Mouse (Mus musculus) limb, embryonic 11.5 days (tissue): ENCODE results near the gene Nab2. TPM values are rescaled to one million over a fixed set of nuclear protein-coding genes. Genes with fewer than 3 reads are reported as not detected.

Experiments
- ATAC-seq: fragments of 200-750 bp; cut with Nextera tagmentation; 2 replicates; pipeline ENCODE4 v1.8.0; 2017; ENCODE audit warnings: low read depth; ENCODE audit not compliant: insufficient number of reproducible peaks, low FRiP score, low TSS enrichment
- DNase-seq: peaks from one replicate; pipeline ENCODE4 v3.0.0-alpha.2; 2015; ENCODE audit warnings: low spot score
- H3K27ac ChIP-seq: fragments of 300-500 bp; sonication (generic); replicated peaks from 2 replicates; pipeline ENCODE4 v1.5.1; 2014; ENCODE audit warnings: low read depth, mild to moderate bottlenecking, low read length
- H3K27me3 ChIP-seq: fragments of 300-500 bp; sonication (generic); 2 replicates; pipeline ENCODE4 v1.6.1; 2014; ENCODE audit warnings: mild to moderate bottlenecking, low read length, mixed read lengths; ENCODE audit not compliant: control insufficient read depth, insufficient read depth
- H3K36me3 ChIP-seq: fragments of 300-500 bp; sonication (generic); 2 replicates; pipeline ENCODE4 v1.6.1; 2014; ENCODE audit warnings: mild to moderate bottlenecking, low read length, moderate library complexity, mixed read lengths; ENCODE audit not compliant: control insufficient read depth, insufficient read depth
- H3K4me1 ChIP-seq: fragments of 300-500 bp; sonication (generic); 2 replicates; pipeline ENCODE4 v1.6.1; 2014; ENCODE audit warnings: low read length, mixed read lengths; ENCODE audit not compliant: control insufficient read depth, insufficient read depth
- H3K4me2 ChIP-seq: fragments of 300-500 bp; sonication (generic); 2 replicates; pipeline ENCODE4 v1.6.1; 2014; ENCODE audit warnings: low read depth, mild to moderate bottlenecking, moderate library complexity; ENCODE audit not compliant: severe bottlenecking
- H3K4me3 ChIP-seq: fragments of 300-500 bp; sonication (generic); 2 replicates; pipeline ENCODE4 v1.5.1; 2014; ENCODE audit warnings: low read depth, low read length
- H3K9ac ChIP-seq: fragments of 300-500 bp; sonication (generic); 2 replicates; pipeline ENCODE4 v1.6.1; 2014; ENCODE audit warnings: mild to moderate bottlenecking, low read length
- H3K9me3 ChIP-seq: fragments of 300-500 bp; sonication (generic); 2 replicates; pipeline ENCODE4 v1.6.1; 2016; ENCODE audit warnings: low read length; ENCODE audit not compliant: control insufficient read depth
- WGBS: fragments of 180-500 bp; shearing (Covaris S2); extraction: QIAGEN DNeasy Blood & Tissue Kit; methylation state at CpG from one replicate; pipeline ENCODE4 v1.1.7; 2014; 5-methylcytosine and 5-hydroxymethylcytosine counted together
- polyA plus RNA-seq: library from polyadenylated mRNA; unstranded; fragments of >200 nt; fragmentation: Nextera tagmentation; extraction: Ambion mirVana; gene quantifications from 2 replicates; pipeline ENCODE4 v1.2.1, GENCODE M21; 2014

Nab2 gene
- polyA plus RNA-seq, 1 experiment from 2014 or later, result 12.7 TPM

GRCm38 (mm10) chr10:127677591-127678336 is 9.4 kb upstream of the Nab2 start:
- WGBS, result 14% methylated on average over 14 of the region's 14 CpGs
- no peaks in the 10 kb centered on the region for H3K27me3 ChIP-seq
- DNase-seq (peak; percentile 75), ATAC-seq (0 out of 2 replicates have a peak, but pooled peaks have one; percentile 19)
- H3K9me3 ChIP-seq, result no peaks in the 10 kb centered on the region
- H3K4me1 ChIP-seq, result 0 out of 2 replicates have a peak, but pooled peaks cover 3% of the 10 kb centered on the region
- peak overlapping the region; percentile 85 for H3K4me3 ChIP-seq
- H3K36me3 ChIP-seq, result no peaks in the 10 kb centered on the region
- H3K9ac ChIP-seq, result peak overlapping the region; percentile 71
- no peak overlapping the region for H3K27ac ChIP-seq
- H3K4me2 ChIP-seq, result peak overlapping the region; percentile 80

GRCm38 (mm10) chr10:127676691-127677548 is 8.6 kb upstream of the Nab2 start:
- Histone ChIP-seq H3K4me1 (0 out of 2 replicates have a peak, but pooled peaks cover 3% of the 10 kb centered on the region), H3K4me3 (peak overlapping the region; percentile 85), H3K9ac (peak overlapping the region; percentile 71), H3K9me3 (no peaks in the 10 kb centered on the region), H3K27ac (no peak overlapping the region), H3K4me2 (peak overlapping the region; percentile 80), H3K36me3 (no peaks in the 10 kb centered on the region), H3K27me3 (no peaks in the 10 kb centered on the region)
- peak; percentile 94 for DNase-seq
- under 1% methylated on average over 69 of the region's 71 CpGs for WGBS
- ATAC-seq, result peak; percentile 94

- Histone ChIP-seq H3K9me3 (no peaks in the 10 kb centered on the region), H3K4me3 (peak overlapping the region; percentile 85), H3K9ac (peak overlapping the region; percentile 41; the same call in 1 of the 2 replicates), H3K36me3 (no peaks in the 10 kb centered on the region), H3K27ac (0 out of 2 replicates have a peak overlapping the region, but pooled peaks have one; percentile 22), H3K4me2 (peak overlapping the region; percentile 51), H3K27me3 (no peaks in the 10 kb centered on the region), H3K4me1 (0 out of 2 replicates have a peak, but pooled peaks cover 3% of the 10 kb centered on the region)
- ATAC-seq, result no peak
- 53% methylated on average over 5 of the region's 5 CpGs for WGBS
- no peak for DNase-seq
Measured at GRCm38 (mm10) chr10:127675859-127676398, 7.6 kb upstream of the Nab2 start.

DNA sequence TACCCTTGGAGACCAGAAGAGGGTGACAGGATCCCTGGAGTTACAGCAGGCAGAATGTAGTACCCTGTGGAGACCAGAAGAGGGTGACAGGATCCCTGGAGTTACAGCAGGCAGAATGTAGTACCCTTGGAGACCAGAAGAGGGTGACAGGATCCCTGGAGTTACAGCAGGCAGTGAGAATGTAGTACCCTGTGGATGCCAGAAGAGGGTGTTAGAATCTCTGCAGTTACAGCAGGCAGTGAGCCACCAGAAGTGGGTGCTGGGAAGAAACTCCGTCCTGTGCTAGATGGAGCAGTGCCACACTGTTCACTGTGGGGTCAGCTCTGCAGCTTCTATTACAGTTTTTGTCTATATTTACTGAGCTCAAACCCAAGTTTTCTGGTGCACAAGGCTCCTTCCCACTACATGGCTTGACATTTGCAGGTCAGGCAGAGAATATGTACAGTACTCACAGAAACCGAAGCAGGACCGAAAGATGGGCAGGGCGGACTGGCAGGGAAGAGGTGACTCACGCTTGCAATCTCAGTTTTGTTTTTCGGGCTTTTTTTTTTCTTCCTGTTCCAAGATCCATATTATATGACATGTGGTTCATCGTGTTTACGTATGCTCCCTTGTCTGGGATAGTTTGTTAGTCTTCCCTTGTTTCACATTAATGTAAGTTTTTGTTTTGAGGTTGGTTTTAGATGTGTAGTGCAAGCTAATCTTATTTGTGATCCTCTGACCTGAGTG is 6.6 kb upstream of the Nab2 start:
- Histone ChIP-seq H3K4me2 (no peak overlapping the region), H3K36me3 (no peaks in the 10 kb centered on the region), H3K27ac (no peak overlapping the region), H3K4me3 (no peak overlapping the region), H3K9me3 (no peaks in the 10 kb centered on the region), H3K4me1 (0 out of 2 replicates have a peak, but pooled peaks cover 3% of the 10 kb centered on the region), H3K27me3 (no peaks in the 10 kb centered on the region), H3K9ac (no peak overlapping the region)
- WGBS, result 92% methylated on average over 8 of the region's 8 CpGs
- ATAC-seq (no peak), DNase-seq (peak; percentile 77)

DNA sequence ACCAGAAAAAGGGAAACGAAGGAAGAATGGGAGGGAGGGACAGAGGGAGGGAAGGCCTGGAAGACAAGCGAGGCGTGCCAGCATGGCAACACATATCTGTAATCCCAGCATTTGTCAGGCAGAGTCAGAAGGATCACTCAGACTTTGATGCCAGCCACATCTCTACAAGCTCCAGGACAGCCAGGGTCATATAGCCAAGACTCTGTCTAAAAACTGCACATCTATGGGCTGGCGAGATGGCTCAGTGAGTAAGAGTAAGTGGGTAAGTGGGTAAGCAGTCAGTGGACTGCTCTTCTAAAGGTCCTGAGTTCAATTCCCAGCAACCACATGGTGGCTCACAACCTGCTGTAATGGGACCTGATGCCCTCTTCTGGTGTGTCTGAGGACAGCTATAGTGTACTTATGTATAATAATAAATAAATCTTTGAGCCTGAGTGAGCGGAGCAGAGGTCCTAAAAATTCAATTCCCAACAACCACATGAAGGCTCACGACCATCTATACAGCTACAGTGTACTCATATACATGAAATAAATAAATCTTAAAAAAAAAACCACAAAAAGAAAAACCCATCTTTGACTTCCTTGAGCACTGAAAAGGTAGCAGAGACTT is 5.8 kb upstream of the Nab2 start:
- H3K4me3 ChIP-seq, result no peak overlapping the region
- H3K27ac ChIP-seq, result no peak overlapping the region
- peaks cover 5% of the 10 kb centered on the region; the same call in 1 of the 2 replicates for H3K4me1 ChIP-seq
- H3K36me3 ChIP-seq, result no peaks in the 10 kb centered on the region
- DNase-seq, result no peak
- H3K27me3 ChIP-seq, result no peaks in the 10 kb centered on the region
- ATAC-seq, result no peak
- no peak overlapping the region for H3K9ac ChIP-seq
- H3K9me3 ChIP-seq, result no peaks in the 10 kb centered on the region
- 92% methylated on average over 6 of the region's 6 CpGs for WGBS
- H3K4me2 ChIP-seq, result no peak overlapping the region

GRCm38 (mm10) chr10:127671276-127671675 is 2.9 kb upstream of the Nab2 start:
- ATAC-seq, result no peak
- H3K27me3 ChIP-seq, result no peaks in the 10 kb centered on the region
- no peaks in the 10 kb centered on the region for H3K9me3 ChIP-seq
- H3K4me2 ChIP-seq, result no peak overlapping the region
- peaks cover 2% of the 10 kb centered on the region; the same call in 1 of the 2 replicates for H3K4me1 ChIP-seq
- peak; percentile 53 for DNase-seq
- H3K4me3 ChIP-seq, result no peak overlapping the region
- H3K27ac ChIP-seq, result no peak overlapping the region
- H3K36me3 ChIP-seq, result no peaks in the 10 kb centered on the region
- WGBS, result 35% methylated on average over 2 of the region's 2 CpGs
- H3K9ac ChIP-seq, result no peak overlapping the region

DNA sequence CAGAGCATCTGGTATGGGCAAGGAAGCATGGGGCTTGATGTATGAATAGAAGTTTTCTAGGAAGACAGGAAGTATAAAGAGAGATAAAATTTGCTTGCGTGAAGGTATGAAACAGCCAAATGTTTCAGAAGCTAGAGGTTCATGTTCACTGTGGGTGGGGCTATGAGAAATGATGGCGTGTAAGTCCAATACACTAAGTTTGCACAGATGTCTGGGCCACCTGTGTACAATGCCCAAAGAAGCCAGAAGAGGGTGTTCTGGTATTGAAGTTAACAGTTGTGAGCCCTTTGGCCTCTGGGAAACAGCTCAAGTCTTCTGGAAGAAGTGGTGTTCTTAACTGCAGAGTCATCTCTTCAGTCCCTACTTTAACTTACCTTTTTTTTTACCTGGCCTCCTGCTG is 1.8 kb upstream of the Nab2 start:
- H3K4me1 ChIP-seq, result peaks cover 6% of the 10 kb centered on the region

More for the DNA sequence above, 1.8 kb upstream of the Nab2 start:
- Histone ChIP-seq H3K27me3 (no peaks in the 10 kb centered on the region), H3K27ac (no peak overlapping the region), H3K9me3 (no peaks in the 10 kb centered on the region), H3K36me3 (no peaks in the 10 kb centered on the region), H3K4me3 (no peak overlapping the region), H3K4me2 (no peak overlapping the region), H3K9ac (no peak overlapping the region)
- ATAC-seq (no peak), DNase-seq (no peak)
- WGBS, result 89% methylated on average over 2 of the region's 2 CpGs
